Mouse (Mus musculus) lung, embryonic 16.5 days (tissue): ENCODE data around the gene Eif4enif1. TPM values are rescaled to one million over a fixed set of nuclear protein-coding genes. Genes with fewer than 3 reads are reported as not detected.
A peak's percentile ranks its signal among the peaks of the same experiment; 100 is the strongest.

Experiments
- ATAC-seq: fragments of 200-750 bp; cut with Nextera tagmentation; 2 replicates; pipeline ENCODE4 v1.8.0; 2017; ENCODE audit warnings: low read depth, mild to moderate bottlenecking, moderate library complexity
- H3K27ac ChIP-seq: fragments of 300-500 bp; sonication (generic); 2 replicates; pipeline ENCODE4 v1.5.1; 2014; ENCODE audit warnings: mild to moderate bottlenecking, control low read depth, low read length
- H3K27me3 ChIP-seq: fragments of 300-500 bp; sonication (generic); 2 replicates; pipeline ENCODE4 v1.6.1; 2014; ENCODE audit warnings: low read depth, low read length, mixed read lengths; ENCODE audit not compliant: control insufficient read depth, insufficient read depth
- H3K36me3 ChIP-seq: fragments of 300-500 bp; sonication (generic); 2 replicates; pipeline ENCODE4 v1.6.1; 2014; ENCODE audit warnings: low read length; ENCODE audit not compliant: control insufficient read depth, insufficient read depth
- H3K4me1 ChIP-seq: fragments of 300-500 bp; sonication (generic); replicated peaks from 2 replicates; pipeline ENCODE4 v1.6.1; 2014; ENCODE audit warnings: low read length, mixed read lengths; ENCODE audit not compliant: control insufficient read depth, insufficient read depth
- H3K4me2 ChIP-seq: fragments of 300-500 bp; sonication (generic); 2 replicates; pipeline ENCODE4 v1.6.1; 2014; ENCODE audit warnings: low read depth, low read length, control low read depth
- H3K4me3 ChIP-seq: fragments of 300-500 bp; sonication (generic); 2 replicates; pipeline ENCODE4 v1.5.1; 2014; ENCODE audit warnings: mild to moderate bottlenecking, low read length, control low read depth
- H3K9ac ChIP-seq: fragments of 300-500 bp; sonication (generic); 2 replicates; pipeline ENCODE4 v1.6.1; 2014; ENCODE audit warnings: low read length, control low read depth
- H3K9me3 ChIP-seq: fragments of 300-500 bp; sonication (generic); 2 replicates; pipeline ENCODE4 v1.6.1; 2016; ENCODE audit warnings: low read length; ENCODE audit not compliant: control insufficient read depth
- WGBS: fragments of 180-500 bp; shearing (Covaris S2); extraction: QIAGEN DNeasy Blood & Tissue Kit; methylation state at CpG from one replicate; pipeline ENCODE4 v1.1.7; 2014; 5-methylcytosine and 5-hydroxymethylcytosine counted together
- polyA plus RNA-seq: library from polyadenylated mRNA; unstranded; fragments of >200 nt; fragmentation: Nextera tagmentation; extraction: Ambion mirVana; gene quantifications from 2 replicates; pipeline ENCODE4 v1.2.1, GENCODE M21; 2015

Gene Eif4enif1
- polyA plus RNA-seq, 1 experiment from 2014 or later = 37.5 TPM

DNA sequence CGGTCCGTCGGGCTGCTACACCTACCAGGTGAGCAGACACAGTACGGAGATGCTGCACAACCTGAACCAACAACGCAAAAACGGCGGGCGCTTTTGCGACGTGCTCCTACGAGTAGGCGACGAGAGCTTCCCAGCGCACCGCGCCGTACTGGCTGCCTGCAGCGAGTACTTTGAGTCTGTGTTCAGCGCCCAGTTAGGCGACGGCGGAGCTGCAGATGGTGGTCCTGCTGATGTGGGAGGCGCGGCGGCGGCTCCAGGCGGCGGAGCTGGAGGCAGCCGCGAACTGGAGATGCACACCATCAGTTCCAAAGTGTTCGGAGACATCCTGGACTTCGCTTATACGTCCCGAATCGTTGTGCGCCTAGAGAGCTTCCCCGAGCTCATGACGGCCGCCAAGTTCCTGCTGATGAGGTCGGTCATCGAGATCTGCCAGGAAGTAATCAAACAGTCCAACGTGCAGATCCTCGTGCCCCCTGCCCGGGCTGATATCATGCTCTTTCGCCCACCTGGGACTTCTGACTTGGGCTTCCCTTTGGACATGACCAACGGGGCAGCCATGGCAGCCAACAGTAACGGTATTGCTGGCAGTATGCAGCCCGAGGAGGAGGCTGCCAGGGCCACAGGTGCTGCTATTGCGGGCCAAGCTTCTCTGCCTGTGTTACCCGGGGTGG is 88.6 kb downstream of the Eif4enif1 start:
- Histone ChIP-seq H3K36me3 (peaks cover 12% of the 10 kb centered on the region; the same call in 1 of the 2 replicates), H3K27ac (peak overlapping the region; percentile 100), H3K27me3 (no peaks in the 10 kb centered on the region), H3K4me3 (peak overlapping the region; percentile 68), H3K4me1 (peaks cover 37% of the 10 kb centered on the region), H3K9me3 (no peaks in the 10 kb centered on the region), H3K4me2 (peak overlapping the region; percentile 93), H3K9ac (peak overlapping the region; percentile 99)
- ATAC-seq = no peak
- under 1% methylated on average over 50 of the region's 50 CpGs for WGBS

DNA sequence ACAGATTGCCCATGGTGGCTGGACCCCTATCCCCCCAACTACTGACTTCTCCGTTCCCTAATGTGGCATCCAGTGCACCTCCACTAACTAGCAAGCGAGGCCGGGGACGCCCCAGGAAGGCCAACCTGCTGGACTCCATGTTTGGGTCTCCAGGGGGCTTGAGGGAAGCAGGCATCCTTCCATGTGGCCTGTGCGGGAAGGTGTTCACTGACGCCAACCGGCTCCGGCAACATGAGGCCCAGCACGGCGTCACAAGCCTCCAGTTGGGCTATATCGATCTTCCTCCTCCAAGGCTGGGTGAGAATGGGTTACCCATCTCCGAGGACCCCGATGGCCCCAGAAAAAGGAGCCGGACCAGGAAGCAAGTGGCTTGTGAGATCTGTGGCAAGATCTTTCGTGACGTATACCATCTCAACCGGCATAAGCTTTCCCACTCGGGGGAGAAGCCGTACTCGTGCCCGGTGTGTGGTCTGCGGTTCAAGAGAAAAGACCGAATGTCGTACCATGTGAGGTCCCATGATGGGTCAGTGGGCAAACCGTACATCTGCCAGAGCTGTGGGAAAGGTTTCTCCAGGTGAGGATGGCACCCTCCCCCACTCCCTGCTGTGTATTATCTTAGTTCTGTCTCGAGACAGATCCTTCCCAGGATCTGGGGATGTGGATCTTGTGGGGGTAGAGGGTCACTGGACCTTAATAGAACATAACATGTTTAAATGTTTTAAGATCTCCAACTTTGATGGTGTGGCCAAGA is 89.3 kb downstream of the Eif4enif1 start:
- Histone ChIP-seq H3K4me3 (peak overlapping the region; percentile 68), H3K36me3 (peaks cover 13% of the 10 kb centered on the region; the same call in 1 of the 2 replicates), H3K4me1 (peaks cover 39% of the 10 kb centered on the region), H3K27me3 (no peaks in the 10 kb centered on the region), H3K27ac (peak overlapping the region; percentile 100), H3K4me2 (peak overlapping the region; percentile 93), H3K9ac (peak overlapping the region; percentile 99), H3K9me3 (no peaks in the 10 kb centered on the region)
- ATAC-seq = no peak
- WGBS = 2% methylated on average over 26 of the region's 26 CpGs

DNA sequence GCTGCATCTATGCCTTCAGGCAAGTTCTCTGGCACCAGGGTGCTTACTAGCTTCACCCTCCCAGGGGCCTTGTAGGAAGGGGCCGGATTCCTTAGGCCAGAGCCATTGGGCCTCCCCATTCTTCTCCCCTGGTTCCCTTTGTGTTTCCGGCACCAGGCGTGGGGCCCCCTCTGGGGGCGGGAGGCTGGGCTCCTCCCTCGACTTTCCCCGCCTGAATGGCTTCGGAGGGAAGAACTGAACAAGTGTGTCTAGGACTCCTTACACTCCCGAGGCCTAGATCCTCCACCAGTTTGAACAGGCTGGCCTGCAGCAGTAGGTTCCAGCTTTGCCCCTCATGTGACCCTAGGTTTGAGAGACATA is 89.8 kb downstream of the Eif4enif1 start:
- peaks cover 39% of the 10 kb centered on the region for H3K4me1 ChIP-seq
- H3K4me2 ChIP-seq = peak overlapping the region; percentile 93
- peak overlapping the region; percentile 68 for H3K4me3 ChIP-seq
- no peaks in the 10 kb centered on the region for H3K9me3 ChIP-seq
- 0% methylated on average over 8 of the region's 8 CpGs for WGBS
- peak overlapping the region; percentile 99 for H3K9ac ChIP-seq
- H3K27me3 ChIP-seq = no peaks in the 10 kb centered on the region
- peak overlapping the region; percentile 100 for H3K27ac ChIP-seq
- peaks cover 17% of the 10 kb centered on the region for H3K36me3 ChIP-seq
- peak; percentile 18 for ATAC-seq

DNA sequence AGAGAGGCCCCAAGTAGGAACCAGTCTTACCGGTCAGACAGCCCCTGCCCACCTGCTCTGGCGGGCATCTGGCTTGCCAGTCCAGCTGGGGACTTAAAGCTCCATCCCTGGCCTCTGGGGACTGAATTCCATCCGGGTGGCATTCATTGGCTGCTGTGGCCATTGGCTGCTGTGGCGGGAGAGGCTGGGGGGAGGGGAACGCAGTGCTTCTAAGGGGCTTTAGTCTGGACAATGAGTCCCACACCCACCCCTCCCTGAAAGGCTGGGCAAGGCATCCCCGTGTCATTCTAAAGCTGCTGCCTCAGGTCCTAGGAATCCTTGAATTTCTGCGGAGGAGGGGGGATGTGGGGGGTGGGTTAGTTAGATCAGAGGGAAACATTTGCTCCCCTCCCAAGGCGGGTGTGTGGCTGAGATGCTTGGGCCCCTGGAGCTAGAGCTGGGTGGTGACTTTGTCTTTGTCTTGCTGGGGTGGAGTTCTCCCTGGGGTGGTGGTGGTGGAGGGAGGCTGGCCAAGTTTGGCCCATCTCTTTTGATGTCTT is 90.6 kb downstream of the Eif4enif1 start:
- WGBS = 2% methylated on average over 8 of the region's 8 CpGs
- peak; percentile 24 for ATAC-seq

DNA sequence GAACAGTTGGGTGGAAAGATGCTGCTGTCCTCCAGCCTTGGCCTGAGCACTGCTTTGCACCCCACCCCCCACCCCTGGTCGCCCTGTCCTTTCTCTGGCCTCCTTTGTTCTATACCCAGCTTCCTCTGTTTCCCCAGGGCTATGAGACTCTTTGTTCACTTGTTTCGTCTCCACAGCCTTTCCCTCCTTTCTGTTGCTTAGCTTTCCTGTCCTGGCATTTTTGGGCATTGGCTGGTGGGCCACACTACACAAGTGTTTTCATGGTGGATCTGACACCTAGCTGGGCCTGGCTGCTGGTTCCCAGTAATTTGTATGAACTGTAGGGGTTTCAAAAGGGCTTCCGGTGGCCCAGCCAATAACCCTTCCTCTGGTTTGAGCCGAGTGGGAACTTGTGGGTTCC is 91.2 kb downstream of the Eif4enif1 start:
- no peak for ATAC-seq
- Histone ChIP-seq H3K9ac (peak overlapping the region; percentile 99), H3K27me3 (no peaks in the 10 kb centered on the region), H3K4me1 (peaks cover 34% of the 10 kb centered on the region), H3K4me2 (peak overlapping the region; percentile 93), H3K4me3 (peak overlapping the region; percentile 68), H3K9me3 (no peaks in the 10 kb centered on the region), H3K27ac (peak overlapping the region; percentile 100), H3K36me3 (peaks cover 23% of the 10 kb centered on the region)
- WGBS = 36% methylated on average over 4 of the region's 4 CpGs

More for the DNA sequence above, 90.6 kb downstream of the Eif4enif1 start:
- H3K27ac ChIP-seq = peak overlapping the region; percentile 100
- H3K4me2 ChIP-seq = peak overlapping the region; percentile 93
- peaks cover 39% of the 10 kb centered on the region for H3K4me1 ChIP-seq
- peaks cover 20% of the 10 kb centered on the region for H3K36me3 ChIP-seq
- peak overlapping the region; percentile 68 for H3K4me3 ChIP-seq
- no peaks in the 10 kb centered on the region for H3K9me3 ChIP-seq
- H3K27me3 ChIP-seq = no peaks in the 10 kb centered on the region
- peak overlapping the region; percentile 99 for H3K9ac ChIP-seq

Other genes with a start within 250 kb of the Eif4enif1 start
- 13.7 and 15.8 TPM in 2 replicates for gene Sfi1, start 8.9 kb upstream of the Eif4enif1 start, polyA plus RNA-seq
- gene Drg1, start 64.0 kb downstream of the Eif4enif1 start, polyA plus RNA-seq = 232 TPM in 2 replicates
- 41.2 and 41.4 TPM in 2 replicates for gene Patz1, start 86.5 kb downstream of the Eif4enif1 start, polyA plus RNA-seq
- 11.8 and 12.0 TPM in 2 replicates for gene Pik3ip1, start 128.0 kb downstream of the Eif4enif1 start, polyA plus RNA-seq
- 53.1 and 54.5 TPM in 2 replicates for gene Limk2, start 206.8 kb downstream of the Eif4enif1 start, polyA plus RNA-seq
- 31.2 and 32.8 TPM in 2 replicates for gene Rnf185, start 250.0 kb downstream of the Eif4enif1 start, polyA plus RNA-seq